Mouse (Mus musculus) lung, adult 2 months (tissue): ENCODE measurements around the gene Szrd1.
"Not testable (repeated sequence)": the region's sequence is repeated elsewhere in the genome, so short reads cannot be mapped to it uniquely, and the experiment has no call there.

Source experiments
- CTCF ChIP-seq: fragments of 200-500 bp; IDR thresholded peaks from 2 replicates; pipeline ENCODE4 v1.5.1; 2011; ENCODE audit warnings: mild to moderate bottlenecking, low read length, control low read depth; ENCODE audit not compliant: insufficient read depth
- POLR2A ChIP-seq: fragments of 200-500 bp; IDR thresholded peaks from 2 replicates; pipeline ENCODE4 v1.6.1; 2011; ENCODE audit warnings: low read depth, mild to moderate bottlenecking, control low read depth, low read length, borderline replicate concordance; ENCODE audit errors: extremely low read depth

GRCm38 (mm10) chr4:141137740-141138139 lies 1.8 kb downstream of the Szrd1 start:
- TF ChIP-seq CTCF, POLR2A: not testable (repeated sequence)
